Mouse (Mus musculus): Measurements from ENCODE around the gene Ap1ar.

GRCm38 (mm10) chr3:127841926-127842325, 4.6 kb upstream of the Ap1ar start:
- no peak for TF ChIP-seq POLR2A (IDR thresholded peaks at IDR 0.05; ENCODE audit: low read depth, low read length)
- TF ChIP-seq CTCF (conservative IDR thresholded peaks at IDR 0.05; ENCODE audit: insufficient read depth, insufficient read length, low read depth, low read length): no peak
